Mouse (Mus musculus) heart, embryonic 12.5 days (tissue): ENCODE data around the gene Ston1. TPM values are rescaled to one million over a fixed set of nuclear protein-coding genes. Genes with fewer than 3 reads are reported as not detected.

ENCODE experiments used
- ATAC-seq: fragments of 200-750 bp; cut with Nextera tagmentation; 2 replicates; pipeline ENCODE4 v1.8.0; 2017; ENCODE audit warnings: moderate TSS enrichment, moderate library complexity; ENCODE audit not compliant: insufficient number of reproducible peaks, low FRiP score
- H3K27ac ChIP-seq: fragments of 300-500 bp; sonication (generic); 2 replicates; pipeline ENCODE4 v1.5.1; 2016; ENCODE audit warnings: mild to moderate bottlenecking, moderate library complexity; ENCODE audit not compliant: poor library complexity, severe bottlenecking
- H3K27me3 ChIP-seq: fragments of 300-500 bp; sonication (generic); replicated peaks from 2 replicates; pipeline ENCODE4 v1.6.1; 2016; ENCODE audit warnings: mild to moderate bottlenecking, moderate library complexity
- H3K36me3 ChIP-seq: fragments of 300-500 bp; sonication (generic); 2 replicates; pipeline ENCODE4 v1.6.1; 2016; ENCODE audit warnings: mild to moderate bottlenecking, moderate library complexity
- H3K4me1 ChIP-seq: fragments of 300-500 bp; sonication (generic); replicated peaks from 2 replicates; pipeline ENCODE4 v1.6.1; 2016; ENCODE audit warnings: mild to moderate bottlenecking
- H3K4me2 ChIP-seq: fragments of 300-500 bp; sonication (generic); 2 replicates; pipeline ENCODE4 v1.6.1; 2016; ENCODE audit warnings: mild to moderate bottlenecking, moderate library complexity
- H3K4me3 ChIP-seq: fragments of 300-500 bp; sonication (generic); 2 replicates; pipeline ENCODE4 v1.5.1; 2016; ENCODE audit warnings: mild to moderate bottlenecking
- H3K9ac ChIP-seq: fragments of 300-500 bp; sonication (generic); 2 replicates; pipeline ENCODE4 v1.6.1; 2016; ENCODE audit warnings: mild to moderate bottlenecking, moderate library complexity
- H3K9me3 ChIP-seq: fragments of 300-500 bp; sonication (generic); replicated peaks from 2 replicates; pipeline ENCODE4 v1.6.1; 2016; ENCODE audit warnings: mild to moderate bottlenecking, moderate library complexity
- WGBS: fragments of 180-500 bp; shearing (Covaris S2); methylation state at CpG from one replicate; pipeline ENCODE4 v1.1.7; 2016; 5-methylcytosine and 5-hydroxymethylcytosine counted together
- polyA plus RNA-seq: library from polyadenylated mRNA; unstranded; fragments of >200 nt; fragmentation: Nextera tagmentation; extraction: Ambion mirVana; gene quantifications from 2 replicates; pipeline ENCODE4 v1.2.1, GENCODE M21; 2016

The Ston1 gene
- polyA plus RNA-seq, 1 experiment from 2014 or later = 5.4 TPM

GRCm38 (mm10) chr17:88613172-88613571 lies 15.7 kb downstream of the Ston1 start:
- Histone ChIP-seq H3K9ac (no peak overlapping the region), H3K9me3 (no peaks in the 10 kb centered on the region), H3K36me3 (peaks cover 16% of the 10 kb centered on the region; the same call in 1 of the 2 replicates), H3K27ac (no peak overlapping the region), H3K27me3 (no peaks in the 10 kb centered on the region), H3K4me3 (no peak overlapping the region), H3K4me1 (peaks cover 18% of the 10 kb centered on the region), H3K4me2 (no peak overlapping the region)
- WGBS = 76% methylated on average over 6 of the region's 6 CpGs
- ATAC-seq = no peak

- H3K27ac ChIP-seq = no peak overlapping the region
- WGBS = 80% methylated on average over 3 of the region's 3 CpGs
- no peak for ATAC-seq
Measured at GRCm38 (mm10) chr17:88613721-88614120, 16.2 kb downstream of the Ston1 start.

GRCm38 (mm10) chr17:88614234-88614633 lies 16.8 kb downstream of the Ston1 start:
- no peak overlapping the region for H3K4me3 ChIP-seq
- H3K36me3 ChIP-seq = peaks cover 13% of the 10 kb centered on the region; the same call in 1 of the 2 replicates
- peak overlapping the region; percentile 68; the same call in 1 of the 2 replicates for H3K27ac ChIP-seq
- 41% methylated on average over 3 of the region's 3 CpGs for WGBS
- H3K9me3 ChIP-seq = no peaks in the 10 kb centered on the region
- H3K4me2 ChIP-seq = no peak overlapping the region
- ATAC-seq = no peak
- peaks cover 18% of the 10 kb centered on the region for H3K4me1 ChIP-seq
- no peaks in the 10 kb centered on the region for H3K27me3 ChIP-seq
- H3K9ac ChIP-seq = no peak overlapping the region

More at GRCm38 (mm10) chr17:88613721-88614120, 16.2 kb downstream of the Ston1 start:
- peaks cover 18% of the 10 kb centered on the region for H3K4me1 ChIP-seq
- no peak overlapping the region for H3K4me3 ChIP-seq
- peaks cover 16% of the 10 kb centered on the region; the same call in 1 of the 2 replicates for H3K36me3 ChIP-seq
- H3K4me2 ChIP-seq = no peak overlapping the region
- H3K9me3 ChIP-seq = no peaks in the 10 kb centered on the region
- no peaks in the 10 kb centered on the region for H3K27me3 ChIP-seq
- H3K9ac ChIP-seq = no peak overlapping the region

GRCm38 (mm10) chr17:88614733-88615132 lies 17.2 kb downstream of the Ston1 start:
- WGBS = 92% methylated on average over 1 of the region's 1 CpGs
- Histone ChIP-seq H3K4me2 (no peak overlapping the region), H3K27ac (no peak overlapping the region), H3K27me3 (no peaks in the 10 kb centered on the region), H3K4me3 (no peak overlapping the region), H3K36me3 (peaks cover 10% of the 10 kb centered on the region; the same call in 1 of the 2 replicates), H3K9ac (no peak overlapping the region), H3K9me3 (no peaks in the 10 kb centered on the region), H3K4me1 (peaks cover 18% of the 10 kb centered on the region)
- no peak for ATAC-seq

GRCm38 (mm10) chr17:88615492-88616155 lies 18.1 kb downstream of the Ston1 start:
- H3K27ac ChIP-seq = no peak overlapping the region
- peaks cover 12% of the 10 kb centered on the region for H3K36me3 ChIP-seq
- H3K27me3 ChIP-seq = no peaks in the 10 kb centered on the region
- no peak overlapping the region for H3K9ac ChIP-seq
- no peak for ATAC-seq
- H3K9me3 ChIP-seq = no peaks in the 10 kb centered on the region
- H3K4me3 ChIP-seq = no peak overlapping the region
- no peak overlapping the region for H3K4me2 ChIP-seq
- WGBS = 84% methylated on average over 1 of the region's 1 CpGs
- H3K4me1 ChIP-seq = peaks cover 18% of the 10 kb centered on the region

- 64% methylated on average over 4 of the region's 4 CpGs for WGBS
- Histone ChIP-seq H3K27ac (no peak overlapping the region), H3K4me3 (no peak overlapping the region), H3K4me1 (peaks cover 12% of the 10 kb centered on the region), H3K27me3 (no peaks in the 10 kb centered on the region), H3K4me2 (no peak overlapping the region), H3K36me3 (peaks cover 34% of the 10 kb centered on the region), H3K9ac (no peak overlapping the region), H3K9me3 (peaks cover 2% of the 10 kb centered on the region; the same call in 1 of the 2 replicates)
- no peak for ATAC-seq
Measured at GRCm38 (mm10) chr17:88620935-88621334, 23.5 kb downstream of the Ston1 start.

GRCm38 (mm10) chr17:88621374-88621773 lies 23.9 kb downstream of the Ston1 start:
- Histone ChIP-seq H3K9me3 (peaks cover 2% of the 10 kb centered on the region; the same call in 1 of the 2 replicates), H3K4me3 (no peak overlapping the region), H3K9ac (no peak overlapping the region), H3K4me1 (peaks cover 17% of the 10 kb centered on the region), H3K27ac (no peak overlapping the region), H3K4me2 (no peak overlapping the region), H3K36me3 (peaks cover 34% of the 10 kb centered on the region), H3K27me3 (no peaks in the 10 kb centered on the region)
- ATAC-seq = no peak
- 79% methylated on average over 3 of the region's 3 CpGs for WGBS

GRCm38 (mm10) chr17:88622711-88623110 lies 25.2 kb downstream of the Ston1 start:
- Histone ChIP-seq H3K9me3 (peaks cover 2% of the 10 kb centered on the region; the same call in 1 of the 2 replicates), H3K27me3 (no peaks in the 10 kb centered on the region), H3K4me1 (peaks cover 28% of the 10 kb centered on the region), H3K27ac (no peak overlapping the region), H3K4me3 (no peak overlapping the region), H3K36me3 (peaks cover 28% of the 10 kb centered on the region), H3K9ac (no peak overlapping the region), H3K4me2 (no peak overlapping the region)
- WGBS = 85% methylated on average over 1 of the region's 1 CpGs
- ATAC-seq = no peak

- no peak for ATAC-seq
- no peak overlapping the region for H3K27ac ChIP-seq
- no peak overlapping the region for H3K4me3 ChIP-seq
- H3K9ac ChIP-seq = no peak overlapping the region
- 80% methylated on average over 4 of the region's 4 CpGs for WGBS
- no peaks in the 10 kb centered on the region for H3K27me3 ChIP-seq
- peaks cover 28% of the 10 kb centered on the region for H3K36me3 ChIP-seq
- no peak overlapping the region for H3K4me2 ChIP-seq
- H3K4me1 ChIP-seq = peaks cover 45% of the 10 kb centered on the region
- peaks cover 2% of the 10 kb centered on the region; the same call in 1 of the 2 replicates for H3K9me3 ChIP-seq
Measured at GRCm38 (mm10) chr17:88624386-88624785, 26.9 kb downstream of the Ston1 start.

GRCm38 (mm10) chr17:88625350-88625749 lies 27.9 kb downstream of the Ston1 start:
- Histone ChIP-seq H3K4me1 (peaks cover 54% of the 10 kb centered on the region), H3K9ac (peak overlapping the region; percentile 57; the same call in 1 of the 2 replicates), H3K27ac (peak overlapping the region; percentile 95), H3K36me3 (peaks cover 25% of the 10 kb centered on the region), H3K27me3 (no peaks in the 10 kb centered on the region), H3K9me3 (peaks cover 2% of the 10 kb centered on the region; the same call in 1 of the 2 replicates), H3K4me3 (no peak overlapping the region), H3K4me2 (peak overlapping the region; percentile 53; the same call in 1 of the 2 replicates)
- 84% methylated on average over 13 of the region's 13 CpGs for WGBS
- ATAC-seq = no peak

- peaks cover 2% of the 10 kb centered on the region; the same call in 1 of the 2 replicates for H3K9me3 ChIP-seq
- peaks cover 20% of the 10 kb centered on the region for H3K36me3 ChIP-seq
- 50% methylated on average over 7 of the region's 7 CpGs for WGBS
- H3K9ac ChIP-seq = 0 out of 2 replicates have a peak overlapping the region, but pooled peaks have one; percentile 57
- peak overlapping the region; percentile 53 for H3K4me2 ChIP-seq
- peak overlapping the region; percentile 95 for H3K27ac ChIP-seq
- peak; percentile 18; the same call in 1 of the 2 replicates for ATAC-seq
- peaks cover 59% of the 10 kb centered on the region for H3K4me1 ChIP-seq
- no peak overlapping the region for H3K4me3 ChIP-seq
- no peaks in the 10 kb centered on the region for H3K27me3 ChIP-seq
Measured at GRCm38 (mm10) chr17:88625931-88626330, 28.4 kb downstream of the Ston1 start.
